Mouse (Mus musculus): ENCODE data around the gene Slc22a15.

Slc22a15 gene

GRCm38 (mm10) chr3:101923843-101924740 lies at the start of gene Slc22a15:
Gene Slc22a15 (minus strand): TSS chr3:101924453.
- DNase-seq (ENCODE audit: low spot score in 2 of 2): peak; percentile 10 to 32

GRCm38 (mm10) chr3:101966825-101967558 lies 42.7 kb upstream of the Slc22a15 start:
- DNase-seq (ENCODE audit: low spot score in 2 of 2): no peak

- DNase-seq (ENCODE audit: low spot score in 2 of 2): no peak
Measured at GRCm38 (mm10) chr3:101964352-101964751, 40.1 kb upstream of the Slc22a15 start.

GRCm38 (mm10) chr3:101963501-101963900 lies 39.2 kb upstream of the Slc22a15 start:
- no peak for DNase-seq (ENCODE audit: low spot score in 2 of 2)

- no peak for DNase-seq (ENCODE audit: low spot score in 2 of 2)
Measured at GRCm38 (mm10) chr3:101961146-101961835, 37.0 kb upstream of the Slc22a15 start.

GRCm38 (mm10) chr3:101958047-101958446 lies 33.8 kb upstream of the Slc22a15 start:
- DNase-seq (ENCODE audit: low spot score in 2 of 2): no peak

- DNase-seq (ENCODE audit: low spot score in 2 of 2): no peak
Measured at GRCm38 (mm10) chr3:101953506-101953905, 29.3 kb upstream of the Slc22a15 start.

GRCm38 (mm10) chr3:101952577-101952976 lies 28.3 kb upstream of the Slc22a15 start:
- DNase-seq (ENCODE audit: low spot score in 2 of 2): no peak

GRCm38 (mm10) chr3:101948572-101948971 lies 24.3 kb upstream of the Slc22a15 start:
- DNase-seq (ENCODE audit: low spot score in 2 of 2): no peak

GRCm38 (mm10) chr3:101947250-101947649 lies 23.0 kb upstream of the Slc22a15 start:
- DNase-seq (ENCODE audit: low spot score in 2 of 2): no peak

- DNase-seq (ENCODE audit: low spot score in 2 of 2): no peak
Measured at GRCm38 (mm10) chr3:101945257-101945656, 21.0 kb upstream of the Slc22a15 start.

GRCm38 (mm10) chr3:101940418-101940817 lies 16.2 kb upstream of the Slc22a15 start:
- no peak for DNase-seq (ENCODE audit: low spot score in 2 of 2)

GRCm38 (mm10) chr3:101939865-101940264 lies 15.6 kb upstream of the Slc22a15 start:
- no peak for DNase-seq (ENCODE audit: low spot score in 2 of 2)

- no peak for DNase-seq (ENCODE audit: low spot score in 2 of 2)
Measured at GRCm38 (mm10) chr3:101939152-101939551, 14.9 kb upstream of the Slc22a15 start.

GRCm38 (mm10) chr3:101936369-101936768 lies 12.1 kb upstream of the Slc22a15 start:
- DNase-seq (ENCODE audit: low spot score in 2 of 2): no peak

- no peak for DNase-seq (ENCODE audit: low spot score in 2 of 2)
Measured at GRCm38 (mm10) chr3:101933820-101934219, 9.6 kb upstream of the Slc22a15 start.

- no peak for DNase-seq (ENCODE audit: low spot score in 2 of 2)
Measured at GRCm38 (mm10) chr3:101929105-101929876, 5.0 kb upstream of the Slc22a15 start.

GRCm38 (mm10) chr3:101926636-101927035 lies 2.4 kb upstream of the Slc22a15 start:
- DNase-seq (ENCODE audit: low spot score in 2 of 2): no peak

- no peak for DNase-seq (ENCODE audit: low spot score in 2 of 2)
Measured at GRCm38 (mm10) chr3:101925663-101926062, 1.4 kb upstream of the Slc22a15 start.

GRCm38 (mm10) chr3:101922366-101922765 lies 1.9 kb downstream of the Slc22a15 start:
- no peak for DNase-seq (ENCODE audit: low spot score in 2 of 2)

- DNase-seq (ENCODE audit: low spot score in 2 of 2): no peak
Measured at GRCm38 (mm10) chr3:101918526-101918925, 5.7 kb downstream of the Slc22a15 start.
